Mouse (Mus musculus) embryonic facial prominence, embryonic 10.5 days (tissue): ENCODE results near the gene Nwd2. TPM values are rescaled to one million over a fixed set of nuclear protein-coding genes. Genes with fewer than 3 reads are reported as not detected.

Source experiments
- DNase-seq: peaks from one replicate; pipeline ENCODE4 v3.0.0-alpha.2; 2017; ENCODE audit warnings: low spot score
- H3K27ac ChIP-seq: fragments of 300-500 bp; sonication (generic); replicated peaks from 2 replicates; pipeline ENCODE4 v1.5.1; 2016; ENCODE audit warnings: mild to moderate bottlenecking
- H3K27me3 ChIP-seq: fragments of 300-500 bp; sonication (generic); replicated peaks from 2 replicates; pipeline ENCODE4 v1.6.1; 2016; ENCODE audit warnings: low read depth, mild to moderate bottlenecking; ENCODE audit not compliant: poor library complexity, severe bottlenecking
- H3K36me3 ChIP-seq: fragments of 300-500 bp; sonication (generic); replicated peaks from 2 replicates; pipeline ENCODE4 v1.6.1; 2016; ENCODE audit warnings: mild to moderate bottlenecking, moderate library complexity
- H3K4me1 ChIP-seq: fragments of 300-500 bp; sonication (generic); 2 replicates; pipeline ENCODE4 v1.6.1; 2016
- H3K4me3 ChIP-seq: fragments of 300-500 bp; sonication (generic); 2 replicates; pipeline ENCODE4 v1.5.1; 2016; ENCODE audit warnings: mild to moderate bottlenecking, moderate library complexity
- H3K9me3 ChIP-seq: fragments of 300-500 bp; sonication (generic); 2 replicates; pipeline ENCODE4 v1.6.1; 2016; ENCODE audit warnings: mild to moderate bottlenecking
- WGBS: fragments of 180-500 bp; shearing (Covaris S2); methylation state at CpG from one replicate; pipeline ENCODE4 v1.1.7; 2016; 5-methylcytosine and 5-hydroxymethylcytosine counted together
- polyA plus RNA-seq: library from polyadenylated mRNA; unstranded; fragments of >200 nt; fragmentation: Nextera tagmentation; extraction: Ambion mirVana; gene quantifications from 2 replicates; pipeline ENCODE4 v1.2.1, GENCODE M21; 2016

Nwd2 gene
- polyA plus RNA-seq, 1 experiment from 2014 or later, result 0.77 TPM

GRCm38 (mm10) chr5:63823362-63824332 is 174.7 kb downstream of the Nwd2 start:
- no peak overlapping the region for H3K27ac ChIP-seq
- DNase-seq, result no peak
- peaks cover 24% of the 10 kb centered on the region for H3K4me1 ChIP-seq
- no peaks in the 10 kb centered on the region for H3K27me3 ChIP-seq
- no peak overlapping the region for H3K4me3 ChIP-seq
- H3K36me3 ChIP-seq, result no peaks in the 10 kb centered on the region
- 78% methylated on average over 10 of the region's 10 CpGs for WGBS
- no peaks in the 10 kb centered on the region for H3K9me3 ChIP-seq

GRCm38 (mm10) chr5:63824599-63825350 is 175.9 kb downstream of the Nwd2 start:
- WGBS, result 83% methylated on average over 8 of the region's 8 CpGs

GRCm38 (mm10) chr5:63825881-63826280 is 177.0 kb downstream of the Nwd2 start:
- Histone ChIP-seq H3K27ac (no peak overlapping the region), H3K9me3 (no peaks in the 10 kb centered on the region), H3K36me3 (no peaks in the 10 kb centered on the region), H3K27me3 (no peaks in the 10 kb centered on the region), H3K4me1 (peaks cover 24% of the 10 kb centered on the region), H3K4me3 (no peak overlapping the region)
- DNase-seq, result no peak
- 78% methylated on average over 5 of the region's 5 CpGs for WGBS

More at GRCm38 (mm10) chr5:63824599-63825350, 175.9 kb downstream of the Nwd2 start:
- Histone ChIP-seq H3K36me3 (no peaks in the 10 kb centered on the region), H3K27ac (no peak overlapping the region), H3K9me3 (no peaks in the 10 kb centered on the region), H3K4me1 (peaks cover 24% of the 10 kb centered on the region), H3K27me3 (no peaks in the 10 kb centered on the region), H3K4me3 (no peak overlapping the region)
- no peak for DNase-seq

- 65% methylated on average over 6 of the region's 6 CpGs for WGBS
- Histone ChIP-seq H3K4me3 (no peak overlapping the region), H3K27ac (no peak overlapping the region), H3K27me3 (no peaks in the 10 kb centered on the region), H3K4me1 (peaks cover 22% of the 10 kb centered on the region), H3K36me3 (no peaks in the 10 kb centered on the region), H3K9me3 (no peaks in the 10 kb centered on the region)
- DNase-seq, result no peak
These were observed 178.1 kb downstream of the Nwd2 start for GRCm38 (mm10) chr5:63827006-63827405.

- no peak overlapping the region for H3K4me3 ChIP-seq
- peaks cover 22% of the 10 kb centered on the region for H3K4me1 ChIP-seq
- whole genome bisulfite sequencing, result 46% methylated on average over 5 of the region's 5 CpGs
- H3K36me3 ChIP-seq, result no peaks in the 10 kb centered on the region
- no peak for DNase-seq
- no peaks in the 10 kb centered on the region for H3K27me3 ChIP-seq
- no peaks in the 10 kb centered on the region for H3K9me3 ChIP-seq
- H3K27ac ChIP-seq, result no peak overlapping the region; the same call in 1 of the 2 replicates
These were observed 178.6 kb downstream of the Nwd2 start for GRCm38 (mm10) chr5:63827415-63828053.

GRCm38 (mm10) chr5:63828380-63829185 is 179.7 kb downstream of the Nwd2 start:
- H3K4me1 ChIP-seq, result peaks cover 22% of the 10 kb centered on the region
- H3K36me3 ChIP-seq, result no peaks in the 10 kb centered on the region
- no peaks in the 10 kb centered on the region for H3K9me3 ChIP-seq
- H3K27ac ChIP-seq, result no peak overlapping the region
- WGBS, result 82% methylated on average over 10 of the region's 10 CpGs
- no peak overlapping the region for H3K4me3 ChIP-seq
- H3K27me3 ChIP-seq, result no peaks in the 10 kb centered on the region
- DNase-seq, result no peak

GRCm38 (mm10) chr5:63831054-63831453 is 182.2 kb downstream of the Nwd2 start:
- H3K9me3 ChIP-seq, result no peaks in the 10 kb centered on the region
- H3K4me3 ChIP-seq, result no peak overlapping the region
- H3K4me1 ChIP-seq, result peaks cover 18% of the 10 kb centered on the region
- no peak overlapping the region for H3K27ac ChIP-seq
- WGBS, result 62% methylated on average over 4 of the region's 4 CpGs
- H3K27me3 ChIP-seq, result no peaks in the 10 kb centered on the region
- no peaks in the 10 kb centered on the region for H3K36me3 ChIP-seq
- DNase-seq, result no peak

- Histone ChIP-seq H3K27ac (no peak overlapping the region), H3K27me3 (no peaks in the 10 kb centered on the region), H3K36me3 (no peaks in the 10 kb centered on the region), H3K9me3 (no peaks in the 10 kb centered on the region), H3K4me1 (no peaks in the 10 kb centered on the region; the same call in 1 of the 2 replicates), H3K4me3 (no peak overlapping the region)
- no peak for DNase-seq
- 56% methylated on average over 5 of the region's 5 CpGs for WGBS
These were observed 185.1 kb downstream of the Nwd2 start for GRCm38 (mm10) chr5:63833955-63834354.

- Histone ChIP-seq H3K9me3 (no peaks in the 10 kb centered on the region), H3K36me3 (no peaks in the 10 kb centered on the region), H3K4me1 (no peaks in the 10 kb centered on the region; the same call in 1 of the 2 replicates), H3K27ac (no peak overlapping the region), H3K27me3 (no peaks in the 10 kb centered on the region), H3K4me3 (no peak overlapping the region)
- WGBS, result 79% methylated on average over 3 of the region's 3 CpGs
- DNase-seq, result no peak
These were observed 185.5 kb downstream of the Nwd2 start for GRCm38 (mm10) chr5:63834435-63834834.

- Histone ChIP-seq H3K4me1 (no peaks in the 10 kb centered on the region; the same call in 1 of the 2 replicates), H3K27ac (no peak overlapping the region), H3K9me3 (no peaks in the 10 kb centered on the region), H3K36me3 (no peaks in the 10 kb centered on the region), H3K27me3 (no peaks in the 10 kb centered on the region), H3K4me3 (no peak overlapping the region)
- no peak for DNase-seq
- WGBS, result 87% methylated on average over 5 of the region's 5 CpGs
These were observed 188.2 kb downstream of the Nwd2 start for GRCm38 (mm10) chr5:63837115-63837514.

- DNase-seq, result no peak
- Histone ChIP-seq H3K36me3 (no peaks in the 10 kb centered on the region), H3K9me3 (no peaks in the 10 kb centered on the region), H3K4me1 (no peaks in the 10 kb centered on the region; the same call in 1 of the 2 replicates), H3K27me3 (no peaks in the 10 kb centered on the region), H3K4me3 (no peak overlapping the region), H3K27ac (no peak overlapping the region)
- WGBS, result 94% methylated on average over 2 of the region's 2 CpGs
These were observed 188.9 kb downstream of the Nwd2 start for GRCm38 (mm10) chr5:63837851-63838250.
